Mouse (Mus musculus): ENCODE data around the gene Gab1.
A peak's percentile ranks its signal among the peaks of the same experiment; 100 is the strongest.

Gab1 gene

DNA sequence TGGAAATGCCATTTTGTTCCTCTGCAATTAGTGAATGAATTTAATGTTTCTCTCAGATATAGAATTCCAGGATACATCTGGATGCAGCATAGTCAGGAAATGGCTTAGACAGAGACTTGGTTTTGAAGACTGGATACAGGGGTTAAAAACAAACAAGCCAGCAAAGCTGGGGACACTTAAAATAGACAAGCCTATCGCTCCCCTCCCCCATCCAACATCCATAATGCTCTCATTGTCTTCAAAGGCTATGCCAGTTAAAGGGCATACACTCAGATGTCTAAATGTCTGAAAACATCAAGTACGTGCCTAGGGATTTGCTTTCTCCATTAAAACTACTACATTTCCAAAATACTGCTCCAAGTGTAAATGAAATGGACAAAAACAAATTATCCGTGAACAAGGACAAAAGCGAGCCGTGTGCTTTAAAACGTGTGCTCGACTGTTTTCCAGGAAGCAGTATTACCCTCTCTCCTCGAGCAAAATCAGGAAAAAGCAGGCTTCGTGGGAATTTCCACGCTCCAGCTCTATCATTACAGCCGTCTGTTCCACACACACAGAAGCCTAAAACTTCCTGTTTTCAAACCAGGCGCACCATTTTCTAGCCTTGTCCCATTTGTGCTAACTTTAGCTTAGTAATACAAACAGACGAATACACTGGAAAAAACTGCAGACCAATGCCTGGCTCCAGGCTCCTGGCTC is 72.4 kb downstream of the Gab1 start:
- DNase-seq = no peak

- DNase-seq = no peak
These were observed 76.2 kb downstream of the Gab1 start for GRCm38 (mm10) chr8:80804066-80804619.

DNA sequence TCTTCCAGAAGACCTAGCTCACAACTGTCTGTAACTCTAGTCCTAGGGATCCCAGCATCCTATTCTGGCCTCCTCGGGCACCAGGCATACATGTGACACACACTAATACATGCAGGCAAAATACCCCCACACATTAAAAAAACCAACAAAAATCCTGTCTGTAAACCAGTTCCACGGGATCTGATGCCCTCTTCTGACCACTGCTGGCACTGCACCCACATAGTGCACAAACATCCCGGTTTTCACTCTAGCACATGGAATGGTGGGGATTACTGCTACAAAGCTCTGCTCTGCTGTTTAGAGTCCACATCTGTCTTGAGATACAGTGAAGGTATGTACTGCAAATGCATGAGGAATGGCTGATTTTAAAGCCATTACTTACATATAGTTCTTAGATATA is 81.5 kb downstream of the Gab1 start:
- no peak for DNase-seq

DNA sequence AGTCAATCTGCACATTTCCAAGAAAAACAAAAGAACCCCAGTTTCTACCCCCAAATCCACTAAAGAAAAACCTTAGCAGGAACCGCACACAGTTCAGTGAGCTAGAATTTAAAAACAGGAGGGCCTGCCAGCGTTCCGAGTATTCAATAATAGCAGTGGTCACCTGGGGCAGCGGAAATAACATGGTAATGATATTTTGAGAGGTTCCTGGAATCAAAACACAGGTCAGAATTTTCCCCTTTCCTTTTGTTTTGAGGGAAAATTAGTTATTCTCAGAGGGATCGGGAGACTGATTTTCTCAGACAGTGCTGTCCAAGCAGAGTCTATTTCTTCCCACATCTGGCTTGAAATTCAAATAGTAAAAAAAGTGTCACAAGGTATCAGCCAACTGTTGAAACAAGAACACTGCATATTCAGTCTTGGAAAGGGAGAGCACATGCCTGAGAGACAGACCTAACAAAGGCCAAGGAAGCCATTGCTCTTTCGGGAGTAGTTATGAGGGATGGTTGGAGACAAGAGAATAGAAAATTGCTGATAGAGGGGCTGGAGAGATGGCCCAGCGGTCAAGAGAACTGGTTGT is 82.0 kb downstream of the Gab1 start:
- DNase-seq = no peak

DNA sequence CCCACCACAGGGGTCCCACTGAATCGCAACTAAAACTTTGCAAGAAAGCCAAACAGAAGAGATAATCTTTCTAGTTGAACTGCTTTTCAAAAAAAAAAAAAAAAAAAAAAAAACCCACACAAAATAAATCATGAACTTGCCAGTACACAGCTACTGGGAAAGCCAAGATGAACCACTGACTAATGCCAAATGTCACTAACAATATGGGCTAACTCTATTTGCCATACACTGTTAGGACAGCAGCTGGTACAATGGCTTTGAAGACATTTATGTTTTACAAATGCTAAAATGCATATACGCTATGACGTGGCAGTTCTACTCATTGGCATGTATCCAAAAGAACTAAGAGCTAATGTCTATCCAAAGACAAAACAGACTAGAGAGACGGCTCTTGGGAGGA is 84.2 kb downstream of the Gab1 start:
- no peak for DNase-seq

GRCm38 (mm10) chr8:80794585-80795509 is 85.5 kb downstream of the Gab1 start:
- DNase-seq = no peak

DNA sequence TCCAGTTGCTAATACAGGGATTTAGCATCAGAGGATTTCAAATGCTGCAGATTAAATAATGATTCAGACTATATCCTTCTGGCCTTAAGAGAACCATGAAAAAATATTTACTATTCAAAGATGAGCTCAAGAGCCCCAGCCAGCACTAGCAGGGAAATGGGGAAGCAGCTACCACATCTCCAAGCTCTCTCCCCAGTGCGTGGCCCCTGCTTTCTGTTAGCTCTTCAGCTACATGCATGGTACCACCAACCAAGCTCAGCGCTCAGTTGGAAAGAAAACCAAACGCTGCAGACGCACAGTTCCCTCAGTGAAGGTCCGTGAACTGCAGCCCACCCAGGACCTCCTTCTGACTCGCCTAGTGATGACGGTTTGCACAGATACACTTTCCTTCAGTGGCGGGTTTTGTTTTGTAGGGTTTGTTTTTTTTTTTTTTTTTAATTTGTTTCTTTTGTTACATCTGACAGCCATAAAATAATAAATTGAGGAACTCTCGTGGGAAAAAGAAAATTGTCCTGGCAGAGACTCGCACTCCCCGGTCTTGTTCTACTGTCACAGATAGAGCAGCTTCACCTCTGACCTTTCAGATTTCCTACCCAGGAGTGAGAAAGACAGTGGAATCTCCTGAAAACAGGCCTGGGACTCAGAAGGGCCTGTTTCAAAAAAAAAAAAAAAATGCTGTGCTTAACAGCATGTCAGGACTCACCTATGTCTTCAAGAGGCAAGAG is 86.4 kb downstream of the Gab1 start:
- no peak for DNase-seq

GRCm38 (mm10) chr8:80792214-80792613 is 88.1 kb downstream of the Gab1 start:
- no peak for DNase-seq

DNA sequence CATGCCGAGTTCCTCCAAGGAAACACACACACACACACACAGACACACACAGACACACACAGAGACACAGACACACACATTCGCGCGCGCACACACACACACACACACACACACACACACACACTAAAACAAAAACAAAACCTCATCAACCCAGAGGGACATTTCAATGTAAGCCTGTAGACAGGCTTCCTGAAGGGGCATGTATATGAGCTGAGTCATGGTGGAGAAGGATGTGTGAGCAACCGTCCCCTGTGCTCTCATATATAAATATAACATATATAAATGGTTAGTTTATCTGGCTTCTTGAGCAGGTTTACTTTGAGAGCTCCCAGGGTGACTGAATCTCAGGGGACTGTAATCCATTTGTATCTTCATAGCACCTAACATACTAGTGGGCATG is 91.0 kb downstream of the Gab1 start:
- no peak for DNase-seq

GRCm38 (mm10) chr8:80784559-80784958 is 95.8 kb downstream of the Gab1 start:
- DNase-seq = no peak

- DNase-seq = no peak
These were observed 97.0 kb downstream of the Gab1 start for GRCm38 (mm10) chr8:80783271-80783670.

DNA sequence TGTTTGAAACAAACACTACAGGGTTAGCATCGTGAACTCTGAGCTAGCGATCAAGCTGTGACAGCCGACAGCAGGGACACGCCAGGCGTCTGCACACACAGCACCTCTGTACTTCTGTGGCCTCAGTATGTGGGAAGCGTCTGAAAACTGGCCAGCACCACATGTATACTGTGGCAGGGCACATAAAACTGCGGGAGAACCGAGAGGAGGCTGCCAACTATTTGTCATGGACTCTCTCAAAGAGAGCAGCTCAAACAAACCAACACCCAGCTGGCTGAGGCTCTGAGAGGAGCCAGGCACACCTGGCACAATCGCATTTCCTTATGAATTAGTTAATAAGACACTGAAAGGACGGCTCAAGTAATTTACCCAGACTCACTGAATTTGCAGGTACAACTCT is 99.0 kb downstream of the Gab1 start:
- DNase-seq = peak; percentile 70

DNA sequence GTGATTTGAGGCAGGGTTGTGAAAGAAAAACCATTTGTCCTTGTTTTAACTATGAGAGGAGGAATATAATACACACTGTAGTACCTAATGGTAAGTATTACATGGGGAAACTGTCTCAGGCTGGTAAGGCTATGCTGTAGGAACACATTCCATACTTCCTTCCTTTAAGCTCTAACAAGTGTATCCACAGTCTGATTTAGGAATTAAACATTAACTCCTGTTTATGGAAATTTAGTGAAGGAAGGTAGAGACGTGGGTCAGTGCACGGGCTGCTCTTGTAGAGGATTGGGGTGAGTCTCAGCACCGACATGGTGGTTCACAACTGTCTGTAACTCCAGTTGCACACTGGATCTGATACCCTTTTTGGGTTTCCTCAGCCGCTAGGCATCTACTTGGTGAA is 100.0 kb downstream of the Gab1 start:
- DNase-seq = no peak

DNA sequence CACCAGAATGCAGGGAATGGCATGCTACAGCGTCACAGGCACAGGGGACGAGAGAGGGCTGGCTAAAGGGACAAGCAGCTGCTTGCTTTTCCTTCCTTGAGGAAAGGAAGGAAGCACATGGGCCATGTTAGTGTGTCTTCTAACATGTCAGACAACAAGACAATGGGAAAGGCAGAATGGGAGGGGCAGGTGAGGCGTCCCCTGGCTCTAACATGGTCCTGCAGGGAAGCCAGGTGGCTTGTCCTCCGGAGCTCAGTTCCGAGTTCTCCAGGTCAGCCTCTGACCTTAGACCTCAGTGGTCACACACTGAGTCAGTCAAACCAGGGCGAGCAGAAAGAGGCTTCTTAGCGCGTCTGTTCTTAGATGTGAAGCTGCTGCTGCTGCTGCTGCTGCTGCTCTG is 103.9 kb downstream of the Gab1 start:
- no peak for DNase-seq

DNA sequence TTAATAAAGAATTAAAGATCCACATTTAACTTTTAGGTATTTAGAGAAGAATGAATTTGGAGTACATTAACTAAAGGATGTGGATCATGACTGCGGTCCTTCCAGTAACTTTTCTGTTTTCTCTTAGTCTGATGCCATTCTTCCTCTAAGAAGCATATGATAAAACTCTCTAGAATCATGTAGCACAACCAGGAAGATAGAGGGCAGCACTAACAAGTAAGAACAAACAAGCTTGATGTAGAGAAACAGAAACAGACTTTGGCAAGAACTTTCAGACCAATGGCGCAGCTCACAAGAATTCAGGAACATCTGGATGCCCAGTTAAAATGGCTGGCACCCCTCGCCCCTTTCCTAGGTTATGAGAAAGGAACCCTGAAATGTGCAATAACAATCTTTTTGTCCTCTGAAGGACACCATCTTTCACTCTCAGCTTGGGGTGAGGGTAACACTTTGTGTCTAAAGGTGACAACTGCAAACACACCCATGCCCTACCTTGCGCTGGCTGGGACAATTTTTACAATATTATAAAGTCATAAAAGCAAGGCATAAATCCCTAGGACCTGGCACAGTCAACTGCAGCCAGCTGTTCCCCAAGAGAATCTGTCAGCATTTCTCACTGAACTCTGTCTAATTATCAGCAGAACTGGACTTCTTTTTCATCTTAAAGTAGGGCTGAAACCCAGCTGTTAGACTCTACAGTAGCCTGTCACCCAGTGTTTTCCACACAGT is 107.4 kb downstream of the Gab1 start:
- peak; percentile 74 for DNase-seq

DNA sequence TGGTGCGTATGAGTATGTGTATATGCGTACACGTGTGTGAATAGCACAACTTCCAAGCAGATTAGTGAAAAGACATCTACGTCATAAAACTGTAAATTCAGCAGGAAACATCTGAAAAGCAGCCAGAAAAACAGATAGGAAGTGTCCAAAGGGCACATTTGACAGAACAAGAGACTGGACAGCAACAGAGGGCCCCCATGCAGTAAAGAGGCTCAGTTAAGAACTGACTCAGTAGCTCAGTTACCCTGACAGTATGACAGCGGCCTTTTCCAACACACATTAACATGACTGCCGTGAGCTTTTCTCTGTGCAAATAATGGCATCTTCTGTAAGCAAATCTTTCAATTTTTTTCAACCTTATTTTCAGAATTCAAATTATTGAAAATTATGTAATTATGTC is 111.9 kb downstream of the Gab1 start:
- DNase-seq = no peak

DNA sequence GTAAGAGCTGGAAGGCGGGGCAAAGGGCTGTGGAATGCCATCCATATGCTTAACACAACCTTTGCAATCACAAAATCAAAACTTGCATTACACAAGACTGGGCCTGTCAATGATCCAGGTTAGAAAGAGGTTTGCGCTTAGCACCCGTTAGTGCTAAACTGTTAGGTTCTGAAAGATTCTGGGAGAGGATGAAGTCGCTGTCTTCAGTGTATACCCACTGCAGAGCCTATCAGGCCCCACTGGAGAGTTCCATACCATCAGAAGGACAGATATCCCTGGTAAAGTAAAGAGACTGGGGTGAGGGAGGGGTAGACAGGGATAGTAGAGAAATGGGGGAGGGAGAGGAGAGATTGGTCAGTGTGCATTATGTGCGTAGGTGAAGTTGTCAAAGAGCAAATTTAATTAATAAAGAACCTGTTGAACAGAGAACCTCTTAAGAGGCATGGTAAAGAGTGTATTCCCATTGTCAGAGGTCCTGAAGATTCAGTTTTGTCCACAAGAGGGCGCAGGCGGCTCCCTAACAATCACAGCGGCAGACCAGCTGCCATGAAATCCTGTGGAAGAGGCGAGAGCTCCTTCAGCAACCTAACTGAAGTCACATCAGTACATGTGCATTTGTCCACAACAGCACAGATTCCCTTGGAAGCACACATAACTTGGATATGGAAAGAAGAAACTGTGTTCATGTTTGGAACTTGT is 127.2 kb downstream of the Gab1 start:
- DNase-seq = peak; percentile 93

DNA sequence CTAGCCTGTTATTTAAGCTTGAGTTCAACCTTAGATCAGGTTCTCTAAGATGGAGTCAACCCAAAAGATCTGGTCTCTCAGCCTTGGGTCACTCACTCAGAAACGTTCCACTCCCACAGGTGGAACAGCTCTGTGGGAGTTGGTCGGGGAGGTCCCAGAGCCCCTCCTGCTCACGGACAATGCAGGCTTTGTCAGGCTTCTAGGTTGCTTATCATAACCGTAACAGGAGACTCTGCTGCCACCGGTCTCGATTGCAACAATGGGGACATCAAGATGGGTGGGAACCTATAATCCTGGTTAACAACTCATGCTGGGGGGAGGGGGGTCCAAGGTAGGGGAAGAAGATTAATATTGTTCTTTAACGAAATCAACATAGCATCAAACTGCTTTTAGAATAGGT is 127.9 kb downstream of the Gab1 start:
- no peak for DNase-seq

DNA sequence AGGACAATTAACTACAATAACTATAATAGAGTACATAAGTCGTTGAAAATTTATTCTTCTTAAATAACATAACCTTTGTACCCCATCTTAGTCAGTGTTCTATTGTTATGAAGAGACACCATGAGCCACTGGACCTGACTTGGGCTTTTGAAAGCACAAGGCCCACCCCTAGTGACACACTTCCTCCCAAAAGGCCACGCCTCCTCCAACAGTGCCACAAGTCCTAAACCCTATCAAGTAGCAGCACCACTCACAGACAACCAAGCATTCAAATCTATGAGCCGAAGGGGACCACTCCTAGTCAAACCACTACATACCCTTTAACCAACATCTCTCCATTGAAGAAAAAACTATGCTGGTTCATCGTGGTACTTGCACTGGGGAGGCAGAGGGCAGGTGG is 131.2 kb downstream of the Gab1 start:
- no peak for DNase-seq

GRCm38 (mm10) chr8:80739932-80740331 is 140.4 kb downstream of the Gab1 start:
- DNase-seq = no peak

DNA sequence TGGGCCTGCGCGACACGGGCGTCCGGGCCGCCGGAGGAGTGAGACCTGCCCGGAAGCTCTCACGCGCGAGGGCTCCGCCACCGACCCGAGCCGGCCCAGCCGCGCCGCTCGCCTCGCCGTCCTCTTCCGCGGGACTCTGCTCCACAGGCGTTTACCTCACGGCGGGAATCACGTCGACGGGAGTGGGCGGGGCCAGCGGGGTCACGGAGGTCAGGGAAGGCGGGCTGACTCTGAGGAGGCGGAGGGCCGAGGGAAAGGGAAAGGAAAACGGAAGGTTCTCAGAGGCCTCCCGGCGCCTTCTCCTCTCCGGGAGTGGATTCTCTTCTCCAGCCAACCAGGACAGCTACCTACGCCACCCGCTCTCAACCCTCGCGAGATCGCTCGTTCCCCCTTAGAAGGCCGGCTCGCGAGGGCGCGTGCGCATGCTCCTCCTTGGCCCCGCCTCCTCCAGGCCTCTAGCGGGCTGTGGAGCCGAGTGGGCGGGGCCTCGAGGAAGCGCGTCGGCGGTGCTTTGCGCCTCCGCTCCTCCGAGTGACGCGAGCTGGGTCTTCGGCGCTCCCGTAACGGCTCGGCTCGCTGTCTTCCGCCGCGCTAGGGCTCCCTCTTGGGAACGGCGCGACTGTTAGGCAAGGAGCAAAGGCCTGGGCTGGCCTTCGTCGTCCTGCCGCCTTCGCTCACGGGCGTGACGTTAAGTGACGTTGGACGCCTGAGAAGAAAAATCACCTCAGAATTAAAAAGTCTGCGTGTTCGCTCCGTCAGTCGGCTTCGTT is 141.0 kb downstream of the Gab1 start, which contains the start of gene Smarca5:
Gene Smarca5 (minus strand): TSS at position 343 of the 770 bp plus-strand sequence.
- peak; percentile 95 for DNase-seq
